Mouse (Mus musculus) kidney, postnatal 10 days (tissue): ENCODE measurements around the gene Myl7.
"Not testable (repeated sequence)": the region's sequence is repeated elsewhere in the genome, so short reads cannot be mapped to it uniquely, and the experiment has no call there.

Source experiments
- DNase-seq: peaks from one replicate; pipeline ENCODE4 v3.0.0; 2021; ENCODE audit warnings: mixed read lengths

Myl7 gene

DNA sequence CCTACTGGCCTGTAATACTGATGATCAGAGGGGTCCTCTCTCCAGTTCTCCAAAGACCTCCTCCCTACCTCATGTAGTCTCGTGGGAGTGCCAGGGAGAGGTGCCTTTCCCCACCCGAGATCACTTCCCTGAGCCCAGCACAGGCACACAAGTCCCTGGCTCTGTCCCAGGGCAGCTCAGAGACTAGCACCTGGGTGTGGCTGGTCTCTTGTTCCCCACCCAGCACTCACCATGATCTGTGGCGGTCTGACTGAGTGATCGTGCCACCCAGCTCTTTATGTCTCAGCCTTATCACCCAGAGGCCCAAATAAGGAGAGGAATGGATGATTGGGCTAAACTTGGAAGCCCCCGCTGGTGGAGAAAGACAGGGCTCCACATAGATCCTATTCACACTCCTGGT is at the start of gene Myl7:
TSS of gene Myl7 (minus strand) at position 252 of the 400 bp plus-strand sequence.
- DNase-seq = no peak

- no peak for DNase-seq
These were observed 49.2 kb upstream of the Myl7 start for GRCm38 (mm10) chr11:5947796-5948195.

- no peak for DNase-seq
These were observed 46.5 kb upstream of the Myl7 start for GRCm38 (mm10) chr11:5945096-5945495.

GRCm38 (mm10) chr11:5942966-5943365 is 44.4 kb upstream of the Myl7 start:
- no peak for DNase-seq

DNA sequence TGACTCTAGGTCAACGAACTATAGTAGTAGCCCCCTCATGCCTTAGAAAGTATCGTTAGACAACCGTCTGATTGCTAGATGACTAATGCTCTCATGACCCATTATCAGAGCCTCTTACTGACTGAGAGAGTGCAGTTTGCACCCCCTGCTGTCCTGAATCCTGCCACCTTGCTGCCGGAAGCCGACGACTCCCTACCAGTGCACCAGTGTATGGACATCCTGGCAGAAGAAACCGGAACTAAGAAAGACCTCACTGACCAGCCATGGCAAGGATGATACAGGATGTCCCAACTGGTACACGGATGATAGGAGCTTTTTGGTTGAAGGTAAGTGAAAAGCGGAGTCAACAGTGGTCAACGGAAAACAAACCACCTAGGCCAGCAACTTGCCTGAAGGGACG is 35.9 kb upstream of the Myl7 start:
- DNase-seq = not testable (repeated sequence)

DNA sequence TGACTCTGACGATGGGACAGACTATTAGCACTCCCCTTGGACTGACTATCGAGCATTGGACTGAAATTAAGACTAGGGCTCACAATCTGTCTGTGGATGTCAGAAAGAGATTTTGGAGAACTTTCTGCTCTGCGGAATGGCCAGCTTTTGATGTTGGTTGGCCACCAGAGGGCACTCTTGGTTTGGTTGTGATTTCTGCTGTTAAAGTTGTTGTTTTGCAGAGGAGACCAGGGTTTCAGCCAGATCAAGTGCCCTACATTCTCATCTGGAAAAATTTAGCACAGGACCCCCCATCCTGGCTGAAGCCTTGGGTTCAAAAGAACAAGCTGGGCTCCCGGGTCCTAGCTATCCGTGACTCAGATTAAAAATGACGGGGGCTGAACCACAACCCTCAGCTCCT is 33.4 kb upstream of the Myl7 start:
- DNase-seq = peak; percentile 41

- DNase-seq = no peak
These were observed 32.0 kb upstream of the Myl7 start for GRCm38 (mm10) chr11:5930578-5930977.

DNA sequence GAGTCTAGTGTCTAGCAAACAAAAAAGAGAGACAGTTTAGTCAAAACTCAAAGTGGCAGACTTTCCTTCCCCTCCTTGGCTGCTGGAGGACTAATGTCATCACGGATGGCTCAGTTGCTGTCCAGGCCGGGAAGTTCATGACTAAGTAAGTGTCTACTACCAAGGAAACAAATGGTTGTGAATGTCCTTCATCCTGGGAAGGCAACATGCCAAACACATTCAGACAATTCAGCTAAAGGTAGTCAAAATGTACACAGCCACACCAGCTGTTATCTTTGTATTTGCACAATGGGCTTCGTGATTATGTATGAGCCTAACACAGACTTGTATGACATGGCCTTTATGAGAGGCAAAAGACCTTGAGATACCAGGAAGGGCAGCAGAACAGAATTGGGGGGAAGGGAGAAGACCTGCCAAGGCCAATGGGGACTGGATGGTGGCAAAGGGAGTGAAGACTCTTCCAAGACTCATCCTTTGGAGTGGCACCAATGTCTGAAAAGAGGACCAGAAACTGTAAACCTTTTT is 28.2 kb upstream of the Myl7 start:
- no peak for DNase-seq

DNA sequence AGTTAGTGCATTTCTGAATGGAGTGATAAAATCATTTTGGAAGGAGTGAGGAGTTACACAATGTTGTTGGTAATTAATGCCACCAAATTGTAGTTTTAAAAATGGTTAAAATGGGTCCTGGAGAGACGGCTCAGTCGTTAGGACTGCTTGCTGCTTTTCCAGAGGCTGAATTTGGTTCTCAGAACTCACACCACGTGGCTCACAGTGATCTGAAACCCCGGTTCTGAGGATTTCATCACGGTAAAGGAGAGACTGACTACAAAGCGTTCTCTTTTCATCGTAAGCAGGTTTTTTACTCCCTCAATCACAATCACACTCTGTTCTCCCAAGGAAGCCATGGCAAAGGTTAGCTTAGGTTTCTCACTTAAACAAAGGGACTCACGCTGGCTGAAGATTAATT is 26.1 kb upstream of the Myl7 start:
- DNase-seq = no peak

DNA sequence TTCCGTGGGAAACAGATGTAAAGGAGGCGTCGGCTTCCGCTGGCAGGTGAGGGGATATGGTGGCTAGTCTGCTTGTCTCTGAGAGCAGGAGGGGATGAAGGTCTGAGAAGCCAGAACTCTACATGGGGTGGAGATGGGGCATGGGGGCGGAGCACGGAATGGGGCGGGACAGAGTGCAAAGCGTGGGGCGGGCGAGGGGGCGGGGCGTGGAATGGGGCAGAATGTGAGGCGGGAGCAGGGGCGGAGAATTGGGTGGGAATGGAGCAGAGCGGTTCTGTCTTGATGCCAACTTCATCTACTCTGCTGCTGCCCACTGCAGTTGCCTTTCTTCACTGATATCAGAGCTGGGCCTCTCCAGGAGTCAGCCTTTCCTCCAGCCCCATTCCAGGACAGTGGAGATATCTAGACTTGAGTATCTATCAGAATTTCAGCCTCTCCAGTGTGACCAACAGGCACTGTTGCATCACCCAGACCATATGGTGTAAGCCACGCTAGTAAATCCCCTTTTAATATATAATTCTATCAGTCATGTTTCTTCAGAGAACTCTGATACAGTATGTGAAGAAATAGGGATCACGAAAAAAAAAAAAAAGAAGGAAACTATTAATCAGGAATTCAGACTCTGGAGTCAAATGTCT is 21.9 kb upstream of the Myl7 start:
- peak; percentile 39 for DNase-seq

DNA sequence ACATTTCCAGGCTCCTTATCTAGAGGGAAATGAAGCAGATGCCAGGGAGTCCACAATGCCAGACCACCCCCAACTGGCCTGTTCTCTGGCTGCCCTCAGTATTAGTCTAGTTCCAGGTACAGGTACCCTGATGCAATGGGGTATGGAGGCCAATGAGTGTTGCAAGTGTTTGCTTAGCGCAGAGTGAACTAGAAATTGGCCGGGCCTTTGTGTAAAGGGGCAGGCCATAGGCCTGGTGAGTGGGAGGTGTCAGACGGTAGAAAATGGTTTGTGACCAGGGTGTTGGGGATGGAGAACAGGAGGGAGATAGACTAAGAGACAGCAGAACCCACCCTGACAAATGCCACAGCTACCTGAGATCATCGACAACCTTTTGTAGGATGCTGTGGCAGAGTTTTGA is 21.0 kb upstream of the Myl7 start:
- no peak for DNase-seq

GRCm38 (mm10) chr11:5918111-5918510 is 19.5 kb upstream of the Myl7 start:
- DNase-seq = no peak

- DNase-seq = no peak
These were observed 17.6 kb upstream of the Myl7 start for GRCm38 (mm10) chr11:5916178-5916548.

GRCm38 (mm10) chr11:5915429-5916177 is 17.0 kb upstream of the Myl7 start:
- DNase-seq = no peak

- DNase-seq = no peak
These were observed 16.4 kb upstream of the Myl7 start for GRCm38 (mm10) chr11:5914940-5915339.

DNA sequence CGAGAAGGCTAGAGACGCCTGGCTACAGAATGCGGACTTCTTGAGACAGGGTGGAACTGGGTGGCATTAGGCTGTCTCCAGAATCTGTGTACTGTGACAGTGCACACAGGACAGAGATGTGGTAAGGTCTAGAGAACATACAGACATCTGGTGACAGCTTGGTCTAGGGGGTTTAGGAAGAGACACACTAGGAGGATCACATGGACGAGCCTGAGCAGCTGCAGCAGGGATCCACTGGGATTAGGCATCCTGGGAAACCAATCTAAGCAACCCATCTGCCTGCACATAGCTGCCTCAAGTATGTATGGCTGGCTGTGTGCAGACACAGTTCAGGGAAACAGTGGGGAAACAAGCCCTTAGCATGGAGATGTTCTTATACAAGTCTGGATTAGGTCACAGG is 15.4 kb upstream of the Myl7 start:
- no peak for DNase-seq

DNA sequence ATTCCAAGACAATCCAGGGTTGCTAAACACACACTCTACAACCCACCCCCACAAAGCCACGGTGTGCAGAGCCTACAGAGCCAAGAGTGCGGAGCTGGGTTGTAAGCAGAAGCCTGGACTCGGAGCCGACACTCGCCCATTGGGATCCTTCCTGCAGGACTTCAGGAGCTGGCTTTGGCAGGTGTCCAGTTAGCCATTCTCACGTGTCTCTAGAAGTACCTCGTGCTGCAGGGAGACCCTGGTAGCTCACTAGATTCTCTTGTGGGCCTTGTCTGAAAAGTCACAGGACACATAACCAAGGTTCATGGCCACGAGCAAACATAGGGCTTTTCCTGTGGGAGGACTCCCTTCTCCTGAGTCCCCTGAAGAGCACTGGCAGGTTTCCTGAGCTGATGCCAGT is 14.7 kb upstream of the Myl7 start:
- no peak for DNase-seq

DNA sequence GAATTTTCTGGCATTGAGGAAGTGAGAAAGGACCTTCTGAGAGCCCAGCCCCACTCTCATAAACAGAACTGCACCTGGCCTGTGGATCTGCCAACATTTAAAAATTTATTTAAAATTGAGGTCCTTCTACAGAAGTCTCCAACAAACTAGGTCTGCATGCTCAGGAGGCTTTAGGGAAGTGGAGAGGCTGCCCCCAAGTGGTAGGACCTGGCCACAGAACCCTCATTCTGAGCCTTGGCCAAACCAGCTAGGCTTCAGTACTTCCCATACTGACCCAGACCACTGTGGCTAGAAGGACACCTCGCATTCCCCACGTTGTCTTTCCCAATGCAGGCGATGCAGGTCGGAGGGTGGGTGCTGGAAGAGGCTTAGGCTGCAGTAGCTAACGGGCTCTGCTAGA is 14.1 kb upstream of the Myl7 start:
- peak; percentile 82 for DNase-seq

- DNase-seq = no peak
These were observed 10.1 kb upstream of the Myl7 start for GRCm38 (mm10) chr11:5908642-5909041.

- DNase-seq = peak; percentile 1
These were observed 8.5 kb upstream of the Myl7 start for GRCm38 (mm10) chr11:5907096-5907495.

DNA sequence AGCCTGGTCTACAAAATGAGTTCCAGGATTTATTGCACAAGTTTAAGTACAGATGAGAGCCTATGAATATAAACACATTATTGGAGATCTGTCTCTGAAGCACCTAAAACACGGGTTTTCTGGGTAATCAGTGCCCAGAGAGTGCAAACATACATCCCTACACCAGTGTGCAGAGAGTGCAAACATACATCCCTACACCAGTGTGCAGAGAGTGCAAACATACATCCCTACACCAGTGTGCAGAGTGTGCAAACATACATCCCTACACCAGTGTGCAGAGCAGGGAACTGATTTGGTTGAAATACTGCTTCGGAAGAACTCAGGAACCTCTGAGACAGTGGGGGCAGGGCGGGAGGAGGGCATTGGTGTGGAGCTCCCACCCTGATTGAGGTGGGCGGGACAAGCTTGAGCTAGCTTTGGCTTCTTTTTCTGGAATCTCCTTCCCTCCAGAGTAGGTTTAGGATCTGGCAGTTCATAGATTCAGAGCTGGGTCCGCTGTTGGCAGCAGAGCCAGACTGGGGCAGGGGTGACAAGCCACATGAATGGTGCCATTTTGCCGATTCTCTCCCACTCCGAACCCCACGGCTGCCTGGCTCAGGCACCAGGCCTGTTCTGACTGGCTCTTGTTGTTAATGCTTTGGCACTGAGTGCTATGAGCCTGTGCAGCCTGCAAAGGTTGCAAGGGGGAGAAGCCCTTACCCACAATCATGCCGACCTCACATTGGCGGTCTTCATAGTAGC is 7.4 kb upstream of the Myl7 start:
- no peak for DNase-seq

GRCm38 (mm10) chr11:5904871-5905270 is 6.3 kb upstream of the Myl7 start:
- DNase-seq = no peak

GRCm38 (mm10) chr11:5904357-5904756 is 5.8 kb upstream of the Myl7 start:
- no peak for DNase-seq

- DNase-seq = no peak
These were observed 5.3 kb upstream of the Myl7 start for GRCm38 (mm10) chr11:5903844-5904243.
